Mouse (Mus musculus) cerebellum, adult 2 months (tissue): Measurements from ENCODE around the gene Tmem108. TPM values are rescaled to one million over a fixed set of nuclear protein-coding genes. Genes with fewer than 3 reads are reported as not detected.
A peak's percentile ranks its signal among the peaks of the same experiment; 100 is the strongest.

Source experiments
- DNase-seq, 2 experiments: peaks; one replicate each; pipeline ENCODE4 v3.0.0; 2021
- H3K27ac ChIP-seq: fragments of 200-500 bp; 2 replicates; pipeline ENCODE4 v1.5.1; 2012; ENCODE audit warnings: low read length, control low read depth, inconsistent platforms; ENCODE audit not compliant: insufficient read depth
- H3K27me3 ChIP-seq: fragments of 200-500 bp; 2 replicates; pipeline ENCODE4 v1.6.1; 2012; ENCODE audit warnings: inconsistent platforms, mild to moderate bottlenecking, low read length, moderate library complexity; ENCODE audit not compliant: control insufficient read depth, insufficient read depth
- H3K4me1 ChIP-seq: fragments of 200-500 bp; 2 replicates; pipeline ENCODE4 v1.6.1; 2011; ENCODE audit warnings: low read length; ENCODE audit not compliant: control insufficient read depth, insufficient read depth
- H3K4me3 ChIP-seq: fragments of 200-500 bp; replicated peaks from 2 replicates; pipeline ENCODE3; 2011; ENCODE audit warnings: mild to moderate bottlenecking, low read depth, low read length, control low read depth; ENCODE audit not compliant: insufficient read depth
- CTCF ChIP-seq: fragments of 200-500 bp; IDR thresholded peaks from 2 replicates; pipeline ENCODE4 v1.5.1; 2011; ENCODE audit warnings: low read depth, mild to moderate bottlenecking, control low read depth, low read length, moderate library complexity, borderline replicate concordance; ENCODE audit not compliant: insufficient read depth
- POLR2A ChIP-seq: fragments of 200-500 bp; IDR thresholded peaks from 2 replicates; pipeline ENCODE4 v1.6.1; 2011; ENCODE audit warnings: low read length, control low read depth, borderline replicate concordance; ENCODE audit not compliant: insufficient read depth
- WGBS: fragments of 180-500 bp; shearing (Covaris S2); methylation state at CpG from one replicate; pipeline ENCODE4 v1.1.7; 2018; 5-methylcytosine and 5-hydroxymethylcytosine counted together
- polyA plus RNA-seq: library from polyadenylated mRNA; depleted of rRNA; stranded (reverse); fragments of >200 nt; gene quantifications from 2 replicates; pipeline ENCODE4 v1.2.3, GENCODE M21; 2012

The Tmem108 gene
- polyA plus RNA-seq, 1 experiment = 32.3 TPM

GRCm38 (mm10) chr9:103691847-103692246, 69.8 kb downstream of the Tmem108 start:
- H3K27me3 ChIP-seq = no peaks in the 10 kb centered on the region
- 66% methylated on average over 9 of the region's 9 CpGs for WGBS
- no peak for DNase-seq
- peaks cover 21% of the 10 kb centered on the region for H3K4me1 ChIP-seq
- no peak overlapping the region for H3K4me3 ChIP-seq
- no peak overlapping the region for H3K27ac ChIP-seq
- TF ChIP-seq CTCF (no peak), POLR2A (no peak)

DNA sequence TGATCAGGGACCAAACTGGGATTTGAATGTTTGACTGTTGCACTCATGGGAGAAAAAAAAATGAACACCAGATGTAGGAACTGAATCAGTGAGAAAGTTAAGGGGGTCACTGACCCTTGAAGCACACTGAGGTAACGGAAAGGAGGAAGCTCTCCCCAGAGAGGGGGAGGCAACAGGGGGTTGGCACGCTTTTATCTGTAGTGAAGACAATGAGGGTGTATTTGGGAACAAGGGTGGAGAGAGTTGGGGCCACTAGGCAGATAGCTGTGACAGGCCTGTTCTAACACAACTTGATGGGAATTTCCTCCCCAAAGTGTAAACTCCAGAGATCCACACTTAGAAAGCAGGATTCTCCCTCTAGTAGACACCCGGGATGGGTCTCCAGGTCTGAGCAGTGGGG, 71.2 kb downstream of the Tmem108 start:
- no peaks in the 10 kb centered on the region for H3K27me3 ChIP-seq
- H3K27ac ChIP-seq = no peak overlapping the region
- no peak for TF ChIP-seq CTCF
- TF ChIP-seq POLR2A = no peak
- H3K4me1 ChIP-seq = peaks cover 22% of the 10 kb centered on the region
- H3K4me3 ChIP-seq = no peak overlapping the region
- WGBS = 67% methylated on average over 3 of the region's 3 CpGs
- DNase-seq = no peak

DNA sequence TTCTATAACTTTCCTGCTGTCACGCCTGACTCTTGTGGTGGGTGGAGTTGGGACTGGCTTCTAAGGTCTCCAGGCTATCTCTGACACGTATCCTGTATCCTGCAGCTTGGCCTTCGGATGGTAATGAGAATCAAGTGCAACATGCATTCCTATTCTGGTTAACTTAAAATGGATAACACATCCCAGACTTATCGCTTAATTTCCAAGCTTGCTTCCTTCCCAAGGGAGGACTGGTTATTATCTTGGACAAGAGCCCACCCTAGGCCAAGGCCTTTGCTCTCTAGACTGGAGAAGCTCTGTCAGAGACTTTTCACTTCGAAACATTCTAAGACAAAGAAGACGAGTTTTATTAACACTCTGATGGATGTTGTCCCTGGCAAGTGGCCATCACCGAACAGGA, 71.9 kb downstream of the Tmem108 start:
- no peaks in the 10 kb centered on the region for H3K27me3 ChIP-seq
- TF ChIP-seq POLR2A = no peak
- TF ChIP-seq CTCF = no peak
- WGBS = 64% methylated on average over 7 of the region's 7 CpGs
- H3K27ac ChIP-seq = no peak overlapping the region
- no peak overlapping the region for H3K4me3 ChIP-seq
- peaks cover 22% of the 10 kb centered on the region for H3K4me1 ChIP-seq
- DNase-seq = no peak

DNA sequence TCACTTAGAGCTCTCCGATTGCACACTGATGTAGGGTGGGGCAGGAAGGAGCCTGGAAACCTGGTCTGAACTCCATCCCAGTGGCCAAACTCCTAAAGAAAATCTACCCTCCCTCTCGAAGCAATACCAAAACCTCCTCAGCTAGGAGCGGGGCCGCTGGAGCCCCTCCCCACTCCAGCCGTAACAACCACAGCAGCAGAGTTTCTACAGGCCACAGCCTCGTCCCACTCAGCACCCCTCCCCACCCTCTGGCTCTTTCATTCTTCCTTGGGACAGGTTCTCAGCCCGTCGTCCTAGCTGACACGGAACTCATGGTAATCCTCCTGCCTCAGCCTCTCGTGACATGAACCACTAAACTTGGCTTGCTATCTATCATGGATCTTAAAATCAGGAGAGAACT, 72.6 kb downstream of the Tmem108 start:
- WGBS = 95% methylated on average over 10 of the region's 10 CpGs
- Histone ChIP-seq H3K27ac (no peak overlapping the region), H3K4me3 (no peak overlapping the region), H3K4me1 (peaks cover 22% of the 10 kb centered on the region), H3K27me3 (no peaks in the 10 kb centered on the region)
- DNase-seq = no peak
- no peak for TF ChIP-seq CTCF
- no peak for TF ChIP-seq POLR2A

DNA sequence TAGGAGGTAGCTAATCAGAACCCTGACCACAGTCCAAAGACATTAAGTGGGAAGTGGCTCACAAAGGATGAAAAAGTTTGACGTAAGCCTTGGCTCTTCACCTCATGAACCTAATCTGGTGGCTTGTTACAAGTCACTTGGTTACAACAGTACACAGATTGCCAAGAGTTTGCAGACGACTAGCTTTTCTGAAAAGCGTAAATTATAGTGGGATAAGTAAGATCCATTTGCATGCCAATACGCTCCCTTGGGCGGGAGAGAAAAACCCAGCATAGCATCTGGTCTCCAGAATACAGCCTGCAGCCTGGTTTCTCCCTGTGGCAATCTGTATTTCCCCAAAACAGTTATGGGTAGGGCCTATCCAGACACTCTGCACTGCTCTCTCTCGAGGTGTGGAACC, 74.5 kb downstream of the Tmem108 start:
- DNase-seq = no peak
- H3K27me3 ChIP-seq = no peaks in the 10 kb centered on the region
- H3K4me1 ChIP-seq = peaks cover 15% of the 10 kb centered on the region
- H3K27ac ChIP-seq = peak overlapping the region; percentile 21; the same call in 1 of the 2 replicates
- no peak for TF ChIP-seq CTCF
- TF ChIP-seq POLR2A = no peak
- H3K4me3 ChIP-seq = no peak overlapping the region
- WGBS = 34% methylated on average over 6 of the region's 6 CpGs

DNA sequence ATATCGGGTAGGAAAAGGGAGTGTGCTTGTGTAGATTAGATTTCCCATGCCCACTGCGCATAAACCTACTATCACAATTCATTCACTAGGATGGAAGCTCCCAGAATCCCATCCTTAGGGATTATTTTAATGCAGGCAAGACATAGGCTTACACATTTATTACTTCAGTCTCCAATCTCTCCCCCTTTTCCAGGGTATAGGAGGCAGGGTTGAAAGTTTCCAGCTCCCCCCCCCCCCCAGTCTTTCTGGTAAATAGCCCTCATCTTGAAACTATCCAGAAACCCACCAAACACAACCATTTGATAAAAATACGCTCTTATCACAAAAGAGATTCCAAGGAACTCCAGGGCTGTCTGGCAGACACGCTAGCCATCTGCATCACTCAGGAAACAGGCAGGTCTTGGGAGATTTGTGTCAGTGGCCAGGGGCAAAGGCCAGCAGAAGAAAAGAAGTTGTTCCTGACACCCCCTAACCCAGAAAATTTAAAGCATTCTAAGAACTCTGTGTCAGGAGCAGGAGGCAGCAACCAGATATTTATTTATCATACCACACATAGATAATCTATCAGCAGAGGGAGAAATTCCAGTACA, 79.8 kb downstream of the Tmem108 start:
- TF ChIP-seq CTCF (no peak), POLR2A (no peak)
- Histone ChIP-seq H3K4me1 (peaks cover 13% of the 10 kb centered on the region), H3K4me3 (no peak overlapping the region), H3K27ac (no peak overlapping the region), H3K27me3 (no peaks in the 10 kb centered on the region)
- WGBS = 64% methylated on average over 4 of the region's 4 CpGs
- no peak for DNase-seq

DNA sequence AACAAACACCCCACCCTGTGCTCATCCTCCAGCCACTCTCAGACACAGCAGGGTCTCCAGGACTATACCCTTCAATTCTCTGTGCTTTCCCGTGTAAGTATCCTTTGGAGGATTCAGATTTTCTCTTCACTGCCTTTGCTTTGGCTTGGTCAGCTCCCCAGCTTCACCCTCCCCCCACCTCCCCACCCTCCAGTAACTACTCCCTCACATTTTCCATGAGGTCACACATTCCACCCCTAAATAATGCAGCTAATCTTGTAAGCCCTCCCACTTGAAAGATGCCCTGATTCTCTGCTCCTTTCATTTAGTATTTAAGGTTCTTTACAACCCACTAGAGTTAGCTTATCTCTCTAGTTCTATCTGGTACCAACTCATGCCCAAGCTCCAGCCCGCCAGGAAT, 82.4 kb downstream of the Tmem108 start:
- Histone ChIP-seq H3K27ac (no peak overlapping the region), H3K4me3 (no peak overlapping the region), H3K4me1 (peaks cover 15% of the 10 kb centered on the region), H3K27me3 (no peaks in the 10 kb centered on the region)
- DNase-seq = no peak
- WGBS = 56% methylated on average over 2 of the region's 2 CpGs
- TF ChIP-seq POLR2A = no peak
- no peak for TF ChIP-seq CTCF

GRCm38 (mm10) chr9:103678531-103679060, 83.0 kb downstream of the Tmem108 start:
- TF ChIP-seq POLR2A (no peak), CTCF (no peak)
- H3K4me1 ChIP-seq = peaks cover 18% of the 10 kb centered on the region
- no peaks in the 10 kb centered on the region for H3K27me3 ChIP-seq
- DNase-seq = peak in 1 of 2 experiments; percentile 31
- H3K4me3 ChIP-seq = no peak overlapping the region
- H3K27ac ChIP-seq = no peak overlapping the region
- 45% methylated on average over 7 of the region's 7 CpGs for WGBS
